Mouse (Mus musculus) bone marrow macrophage, adult 2 months (primary cell): Measurements from ENCODE around the gene Rfc5. TPM values are rescaled to one million over a fixed set of nuclear protein-coding genes. Genes with fewer than 3 reads are reported as not detected.
"Not testable (repeated sequence)": the region's sequence is repeated elsewhere in the genome, so short reads cannot be mapped to it uniquely, and the experiment has no call there.

Experiments used
- H3K27ac ChIP-seq: 2 replicates; pipeline ENCODE4 v1.5.1; 2012; ENCODE audit warnings: low read depth, low read length; ENCODE audit not compliant: insufficient read depth
- H3K4me1 ChIP-seq: 2 replicates; pipeline ENCODE4 v1.6.1; 2012; ENCODE audit warnings: low read length; ENCODE audit not compliant: control insufficient read depth, insufficient read depth
- H3K4me3 ChIP-seq: 2 replicates; pipeline ENCODE4 v1.5.1; 2012; ENCODE audit warnings: mild to moderate bottlenecking, low read length, moderate library complexity; ENCODE audit not compliant: insufficient read depth
- CTCF ChIP-seq: IDR thresholded peaks from 2 replicates; pipeline ENCODE4 v1.5.1; 2012; ENCODE audit warnings: low read depth, mild to moderate bottlenecking, low read length, moderate library complexity
- POLR2A ChIP-seq: IDR thresholded peaks from 2 replicates; pipeline ENCODE4 v1.6.1; 2012; ENCODE audit warnings: mild to moderate bottlenecking, low read depth, low read length, borderline replicate concordance
- polyA plus RNA-seq: library from polyadenylated mRNA; stranded (reverse); fragments of >200 nt; gene quantifications from 2 replicates; pipeline ENCODE4 v1.2.4, GENCODE M21; 2012; ENCODE audit not compliant: missing spikeins, insufficient read depth, insufficient read length

Rfc5 gene
- polyA plus RNA-seq, 1 experiment: 27.2 TPM

DNA sequence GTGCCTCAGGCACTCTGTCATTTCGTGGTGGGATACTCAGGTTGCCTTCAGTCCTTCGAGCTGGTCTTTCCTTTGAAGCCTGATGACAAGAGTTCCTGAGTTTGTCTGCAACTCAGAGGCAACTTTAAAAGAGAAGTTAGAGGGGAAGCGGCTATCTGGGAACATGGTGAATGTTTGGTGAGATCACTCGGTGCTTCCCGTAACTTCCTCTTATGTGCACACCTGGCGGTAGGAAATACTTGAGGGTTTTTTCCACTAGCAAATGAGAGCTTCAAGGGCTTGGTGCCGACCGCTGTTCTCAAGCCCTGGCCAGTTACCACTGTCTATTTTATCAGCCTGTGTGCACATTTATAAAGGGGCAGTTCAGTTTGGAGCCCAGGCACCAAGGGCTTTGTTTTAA is 34.7 kb downstream of the Rfc5 start:
- peaks cover 17% of the 10 kb centered on the region for H3K4me1 ChIP-seq
- no peak for TF ChIP-seq CTCF
- TF ChIP-seq POLR2A: no peak
- H3K4me3 ChIP-seq: no peak overlapping the region
- H3K27ac ChIP-seq: no peak overlapping the region

DNA sequence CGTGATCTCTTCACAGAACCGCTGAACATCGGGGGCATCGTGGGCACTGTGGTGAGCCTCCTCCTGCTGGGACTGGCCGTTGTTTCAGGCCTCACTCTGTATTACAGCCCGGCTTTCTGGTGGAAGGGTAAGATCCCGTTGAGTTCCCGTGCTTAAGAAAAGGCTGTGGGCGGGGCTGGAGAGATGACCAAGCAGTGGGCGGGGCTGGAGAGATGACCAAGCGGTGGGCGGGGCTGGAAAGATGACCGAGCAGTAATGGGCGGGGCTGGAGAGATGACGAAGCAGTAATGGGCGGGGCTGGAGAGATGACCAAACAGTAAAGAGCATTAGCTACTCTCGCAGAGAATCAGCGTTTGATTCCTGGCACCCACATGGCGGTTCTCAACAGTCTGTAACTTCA is 40.6 kb downstream of the Rfc5 start:
- H3K4me3 ChIP-seq: no peak overlapping the region
- TF ChIP-seq CTCF: no peak
- no peak for TF ChIP-seq POLR2A
- H3K4me1 ChIP-seq: no peaks in the 10 kb centered on the region
- H3K27ac ChIP-seq: no peak overlapping the region

DNA sequence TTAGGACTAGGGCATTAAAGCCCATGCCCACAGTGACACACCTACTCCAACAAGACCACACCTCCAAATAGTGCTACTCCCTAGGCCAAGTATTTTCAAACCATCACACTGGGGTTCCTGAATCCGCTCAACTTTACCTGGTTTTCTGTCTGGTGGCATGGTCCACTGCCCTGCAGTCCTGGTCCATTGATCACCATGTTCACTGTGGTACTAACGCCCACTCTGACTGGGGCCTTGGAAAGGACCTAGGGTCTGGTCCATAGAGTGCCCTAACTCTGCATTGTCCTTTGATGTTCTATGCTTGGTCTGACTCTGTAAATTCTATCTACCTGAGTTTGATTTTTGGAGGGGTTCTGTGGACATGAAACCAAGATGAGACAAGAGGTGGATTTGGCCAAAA is 41.0 kb downstream of the Rfc5 start:
- H3K4me3 ChIP-seq: no peak overlapping the region
- H3K4me1 ChIP-seq: no peaks in the 10 kb centered on the region
- TF ChIP-seq CTCF (no peak), POLR2A (no peak)
- no peak overlapping the region for H3K27ac ChIP-seq

DNA sequence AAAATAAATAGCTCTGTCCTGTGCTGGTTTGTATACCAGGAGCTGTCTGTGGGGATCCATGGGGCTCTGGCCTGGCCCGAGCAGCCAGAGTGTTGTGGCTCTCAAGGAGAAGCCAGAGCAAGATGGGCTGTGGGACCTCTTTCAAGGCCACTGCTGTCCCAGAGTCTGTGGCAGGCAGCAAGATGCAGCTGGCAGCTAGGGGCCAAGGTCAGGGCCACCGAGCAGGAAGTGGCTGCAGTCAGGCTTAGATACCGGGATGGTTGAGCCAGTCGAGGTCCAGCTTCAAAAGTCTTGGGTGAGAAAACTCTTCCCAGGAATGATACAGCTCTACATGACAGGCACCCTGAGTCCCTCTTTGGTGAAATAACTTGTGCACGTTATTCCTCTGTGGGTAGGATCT is 41.8 kb downstream of the Rfc5 start:
- no peak for TF ChIP-seq CTCF
- TF ChIP-seq POLR2A: no peak
- Histone ChIP-seq H3K4me3 (no peak overlapping the region), H3K4me1 (no peaks in the 10 kb centered on the region), H3K27ac (no peak overlapping the region)

DNA sequence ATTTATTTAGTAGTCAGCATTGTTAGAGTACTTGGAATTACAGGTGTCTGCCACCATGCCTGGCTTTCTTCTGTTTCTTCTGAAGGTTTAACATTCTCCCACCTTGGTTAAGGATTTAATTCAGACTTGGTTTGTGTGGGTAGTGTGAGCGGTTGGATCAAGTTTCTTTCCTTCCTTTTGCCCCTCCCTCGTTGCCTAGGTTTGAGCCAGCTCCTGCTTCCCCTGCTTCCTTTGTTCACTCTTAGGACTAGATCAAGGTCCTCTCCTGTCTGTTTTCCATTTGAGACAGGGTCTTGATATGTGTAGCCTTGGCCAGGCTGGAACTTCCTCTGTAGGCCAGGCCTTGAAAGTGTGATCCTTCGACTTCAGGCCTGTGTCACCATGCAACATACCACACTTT is 42.6 kb downstream of the Rfc5 start:
- no peak overlapping the region for H3K4me3 ChIP-seq
- no peaks in the 10 kb centered on the region for H3K4me1 ChIP-seq
- H3K27ac ChIP-seq: no peak overlapping the region
- TF ChIP-seq CTCF (no peak), POLR2A (no peak)

DNA sequence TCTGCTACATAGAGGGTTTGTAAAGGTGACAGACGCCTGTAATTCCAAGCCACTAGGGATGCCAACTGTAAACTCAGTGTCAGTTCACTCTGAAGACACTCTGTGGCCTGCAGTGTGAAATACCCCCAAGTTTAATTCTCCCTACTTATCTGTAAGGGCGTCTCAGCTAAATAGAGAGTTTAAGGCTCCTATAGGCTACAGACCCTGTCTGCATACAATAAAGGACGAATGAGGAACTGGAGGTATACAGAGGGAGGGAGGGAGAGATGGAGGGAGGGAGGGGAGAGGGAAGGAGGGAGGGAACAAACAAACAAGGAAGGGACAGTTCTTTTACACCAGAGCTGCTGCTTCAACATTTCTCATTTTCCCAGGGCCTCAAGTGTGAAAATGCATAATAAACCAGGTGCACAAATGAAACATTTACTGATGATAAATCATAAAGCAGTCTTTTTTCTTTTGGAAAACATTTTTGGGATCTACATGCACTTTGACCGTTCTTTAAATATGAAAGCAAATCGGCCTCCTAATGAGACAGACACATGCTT is 43.3 kb downstream of the Rfc5 start:
- TF ChIP-seq CTCF (no peak), POLR2A (no peak)
- Histone ChIP-seq H3K4me1 (no peaks in the 10 kb centered on the region), H3K4me3 (no peak overlapping the region), H3K27ac (no peak overlapping the region)

DNA sequence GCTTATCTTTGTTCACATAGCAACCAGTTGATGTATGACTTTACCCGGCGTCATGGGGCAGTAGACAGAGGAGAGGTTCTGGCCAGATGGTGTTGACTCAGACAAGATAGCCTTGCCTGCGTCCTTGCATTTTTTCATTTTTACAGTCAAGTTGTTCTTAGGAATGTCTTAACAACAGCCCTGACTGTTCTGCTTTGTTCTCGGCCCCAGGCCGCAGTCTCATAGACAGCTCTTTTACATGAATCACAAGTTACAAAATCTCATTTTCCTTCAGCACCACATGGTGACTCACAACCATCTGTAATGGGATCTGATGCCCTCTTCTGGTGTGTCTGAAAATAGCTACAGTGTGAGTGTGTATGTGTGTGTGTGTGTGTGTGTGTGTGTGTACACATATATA is 44.4 kb downstream of the Rfc5 start:
- not testable (repeated sequence) for H3K4me1 ChIP-seq, H3K4me3 ChIP-seq, H3K27ac ChIP-seq

DNA sequence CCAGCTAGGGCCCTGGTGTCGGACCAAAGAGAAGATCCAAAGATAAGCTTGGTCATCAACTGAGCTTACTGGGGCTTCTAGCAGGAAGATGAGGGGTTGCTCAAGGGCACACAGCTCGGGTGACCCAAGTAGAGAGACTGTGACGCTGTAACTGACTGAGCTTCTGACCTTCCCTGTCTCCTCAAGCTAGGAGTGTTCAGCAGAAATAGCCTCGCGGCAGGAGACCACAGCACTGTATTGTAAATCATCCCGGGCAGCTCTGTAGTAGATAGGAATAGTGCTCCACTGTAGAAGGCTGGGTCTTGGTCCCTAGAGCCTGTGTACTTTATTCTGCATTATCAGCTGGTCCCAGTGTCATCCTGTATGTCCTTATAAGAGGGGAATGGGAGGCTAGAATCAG is 47.0 kb downstream of the Rfc5 start:
- no peak overlapping the region for H3K4me3 ChIP-seq
- H3K4me1 ChIP-seq: no peaks in the 10 kb centered on the region
- TF ChIP-seq POLR2A (no peak), CTCF (no peak)
- H3K27ac ChIP-seq: no peak overlapping the region

DNA sequence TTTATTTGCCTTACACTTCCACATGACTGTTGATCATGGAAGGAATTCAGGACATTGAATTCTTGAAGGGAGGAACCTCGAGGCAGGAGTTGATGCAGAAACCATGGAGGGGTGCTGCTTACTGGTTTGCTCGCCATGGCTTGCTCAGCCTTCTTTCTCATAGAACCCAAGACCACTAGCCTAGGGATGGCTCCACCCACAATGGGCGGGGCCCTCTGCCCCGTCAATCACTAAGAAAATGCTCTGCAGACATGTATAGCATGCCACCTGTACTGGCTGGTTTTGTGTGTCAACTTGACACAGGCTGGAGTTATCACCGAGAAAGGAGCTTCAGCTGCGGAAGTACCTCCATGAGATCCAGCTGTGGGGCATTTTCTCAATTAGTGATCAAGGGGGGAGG is 48.8 kb downstream of the Rfc5 start:
- H3K4me1 ChIP-seq: no peaks in the 10 kb centered on the region
- no peak overlapping the region for H3K4me3 ChIP-seq
- TF ChIP-seq CTCF: no peak
- TF ChIP-seq POLR2A: no peak
- no peak overlapping the region for H3K27ac ChIP-seq

DNA sequence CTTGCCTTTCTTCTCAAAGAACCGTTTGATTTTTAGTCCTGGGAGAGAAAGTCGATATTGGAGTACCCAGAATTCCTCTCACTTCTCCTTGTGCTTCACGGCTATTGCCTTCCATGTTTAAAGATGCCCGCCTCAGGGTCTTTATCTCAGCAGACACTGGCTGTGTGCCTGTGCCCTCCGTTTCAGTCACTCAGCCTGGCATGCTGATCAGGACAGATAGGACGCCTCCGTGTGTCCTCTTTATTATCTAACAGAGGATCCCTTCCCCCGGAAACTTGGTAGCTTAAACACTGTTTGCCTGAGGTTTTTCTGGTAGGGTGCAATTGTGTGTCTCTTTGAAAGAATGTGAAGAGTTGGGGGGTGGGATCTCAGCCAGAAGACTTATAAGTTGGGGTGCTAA is 50.3 kb downstream of the Rfc5 start:
- H3K27ac ChIP-seq: no peak overlapping the region
- TF ChIP-seq POLR2A (no peak), CTCF (no peak)
- H3K4me1 ChIP-seq: no peaks in the 10 kb centered on the region
- no peak overlapping the region for H3K4me3 ChIP-seq

DNA sequence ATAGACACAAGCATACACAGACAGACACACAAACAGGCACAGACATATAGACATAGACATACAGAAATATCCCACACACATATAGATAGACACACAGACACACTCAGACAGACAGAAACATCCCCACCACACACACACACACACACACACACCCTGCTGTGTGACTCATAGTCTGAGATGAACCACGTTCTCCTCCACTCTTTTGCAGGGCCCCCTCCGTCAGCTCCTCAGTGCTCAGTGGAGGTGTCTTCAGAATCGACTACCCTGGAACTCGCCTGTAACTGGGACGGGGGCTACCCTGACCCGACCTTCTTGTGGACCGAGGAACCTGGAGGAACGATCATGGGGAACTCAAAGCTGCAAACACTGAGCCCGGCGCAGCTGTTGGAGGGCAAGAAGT is 50.8 kb downstream of the Rfc5 start:
- no peak overlapping the region for H3K27ac ChIP-seq
- TF ChIP-seq POLR2A (no peak), CTCF (no peak)
- no peak overlapping the region for H3K4me3 ChIP-seq
- no peaks in the 10 kb centered on the region for H3K4me1 ChIP-seq

DNA sequence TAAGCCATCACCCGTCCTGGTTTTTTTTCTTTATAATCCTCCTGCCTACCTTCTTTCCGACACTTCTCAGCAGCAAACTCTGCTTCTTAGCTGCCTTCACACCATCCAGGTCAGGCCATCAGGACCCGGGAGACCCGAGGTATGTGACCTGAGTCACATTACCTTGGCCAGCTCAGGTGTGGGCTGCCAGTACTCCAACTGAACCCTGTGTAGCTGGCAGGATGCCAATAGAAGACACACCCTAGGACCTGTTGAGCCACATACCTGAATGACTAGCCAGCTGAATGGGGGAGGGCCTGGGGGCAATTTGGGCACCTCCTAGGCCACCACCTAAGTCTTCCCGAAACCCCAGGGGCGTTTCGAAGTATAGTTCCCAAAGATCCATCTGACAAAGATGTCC is 58.4 kb downstream of the Rfc5 start:
- Histone ChIP-seq H3K4me1 (no peaks in the 10 kb centered on the region), H3K27ac (no peak overlapping the region)
- TF ChIP-seq CTCF (no peak), POLR2A (no peak)

More for the DNA sequence above, 58.4 kb downstream of the Rfc5 start:
- H3K4me3 ChIP-seq: no peak overlapping the region

Other genes with a start within 250 kb of the Rfc5 start
- 104 and 117 TPM in 2 replicates for gene Pebp1, start 101.4 kb downstream of the Rfc5 start, polyA plus RNA-seq
- 1.4 and 2.3 TPM in 2 replicates for gene Vsig10, start 70.0 kb downstream of the Rfc5 start, polyA plus RNA-seq
- gene Wsb2, start 31.7 kb downstream of the Rfc5 start, polyA plus RNA-seq: 45.4 and 47.3 TPM in 2 replicates
- 0.28 and 0.32 TPM in 2 replicates for gene Ksr2, start 25.0 kb upstream of the Rfc5 start, polyA plus RNA-seq